Mouse (Mus musculus): Measurements from ENCODE around the gene Wdr89.

- TF ChIP-seq ZNF384 (IDR thresholded peaks at IDR 0.05; ENCODE audit: low read depth, low read length) (no peak), CHD2 (IDR thresholded peaks at IDR 0.05; ENCODE audit: low read length) (no peak), ZMIZ1 (IDR thresholded peaks at IDR 0.05; ENCODE audit: low read depth, low read length) (no peak), CTCF (conservative IDR thresholded peaks at IDR 0.05 in 1 of 2, IDR thresholded peaks at IDR 0.05 in 1 of 2; ENCODE audit: low read depth in 2 of 2, low read length in 2 of 2) (no peak), POLR2A (IDR thresholded peaks at IDR 0.05; ENCODE audit: low read depth, low read length) (no peak), EP300 (IDR thresholded peaks at IDR 0.05; ENCODE audit: low read length) (no peak)
Measured at GRCm38 (mm10) chr12:75668916-75669257, 450 bp downstream of the Wdr89 start.

Data from CH12.LX (cell line).